Mouse (Mus musculus) left cerebral cortex, postnatal 25 days (tissue): Measurements from ENCODE around the gene Zfp142. TPM values are rescaled to one million over a fixed set of nuclear protein-coding genes. Genes with fewer than 3 reads are reported as not detected.

Experiments
- DNase-seq, 2 experiments: peaks; one replicate each; pipeline ENCODE4 v3.0.0; 2022; ENCODE audit warnings: low spot score in 2 of 2, mixed read lengths in 1 of 2
- intact Hi-C: fragments of 180-260 bp; cut with DNase I; formaldehyde crosslinking; loops from one replicate; pipeline ENCODE4 v1.15.1; 2025
- microRNA-seq, 2 experiments: library from miRNA; unstranded; fragments of <30 nt; microRNA quantifications; one replicate each; pipeline ENCODE4 v1.2.0; 2022
- total RNA-seq, 2 experiments: library from RNA; stranded (reverse); gene quantifications; 2 replicates each; pipeline ENCODE4 v1.2.3; 2021

Zfp142 gene
- total RNA-seq, 2 experiments from 2014 or later: 27.5 to 29.7 TPM

DNA sequence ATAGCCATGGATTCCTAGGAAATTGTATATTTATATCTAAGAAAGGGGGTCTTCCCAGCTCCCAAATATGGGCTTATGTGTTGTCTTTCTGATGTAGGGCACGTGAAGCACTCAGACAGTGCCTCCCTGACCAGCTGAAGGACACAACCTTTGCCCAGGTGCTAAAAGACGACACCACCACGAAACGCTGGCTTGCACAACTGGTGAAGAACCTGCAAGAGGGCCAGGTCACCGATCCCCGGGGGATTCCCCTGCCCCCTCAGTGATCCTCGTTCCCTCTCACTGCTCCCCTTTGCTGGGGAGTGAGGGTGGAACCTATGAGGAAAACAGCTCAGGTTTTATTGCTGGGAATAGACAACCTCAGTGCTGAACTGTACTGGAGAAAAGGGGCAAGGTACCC, 59.5 kb downstream of the Zfp142 start:
- intact Hi-C loops: no loop called here
- DNase-seq: no peak

DNA sequence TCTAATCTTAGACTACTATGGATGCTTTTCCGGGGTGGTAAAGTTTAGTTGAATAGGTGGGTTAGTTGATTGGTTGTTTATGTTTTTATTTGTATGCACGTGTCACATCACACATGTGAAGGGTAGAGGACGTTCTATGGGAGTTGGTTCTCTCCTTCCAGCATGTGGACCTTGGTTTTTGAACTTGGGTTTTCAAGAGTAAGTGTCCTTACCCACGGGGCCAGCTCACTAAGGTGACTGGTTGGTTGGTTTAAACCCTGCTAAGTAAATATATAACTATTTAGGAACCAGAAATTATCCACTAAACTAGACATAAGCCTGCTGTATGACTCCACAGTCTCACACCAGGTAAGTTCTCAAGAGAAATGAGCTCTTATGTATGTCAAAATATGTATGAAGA, 63.3 kb downstream of the Zfp142 start:
- intact Hi-C loops: loop anchor here (5.0 kb wide), 1 partner anchor 48 kb away; no protein-coding TSS in a partner anchor
- no peak for DNase-seq

- intact Hi-C loops: loop anchor here (5.0 kb wide), 1 partner anchor 52 kb away; no protein-coding TSS in a partner anchor
- DNase-seq: no peak
Observed at GRCm38 (mm10) chr1:74519875-74520274, 68.2 kb downstream of the Zfp142 start.

Small RNAs within 50 kb of the gene (microRNA-seq; reads per million reads assigned to microRNA genes)
- 0 reads per million in 2 experiments for gene Gm25035

Other genes starting within 250 kb of the Zfp142 start
- gene Catip, start 226.1 kb downstream of the Zfp142 start, total RNA-seq: under 1 TPM; 0.55 to 0.80 TPM
- gene Slc11a1, start 213.1 kb downstream of the Zfp142 start, total RNA-seq: 1 to 10 TPM; 3.3 to 4.1 TPM
- gene Ctdsp1, start 196.7 kb downstream of the Zfp142 start, total RNA-seq: 10 to 100 TPM; 22.5 to 27.1 TPM
- gene Vil1, start 178.9 kb downstream of the Zfp142 start, total RNA-seq: under 1 TPM; 0.39 to 0.96 TPM
- 10 to 100 TPM; 27.5 to 30.4 TPM for gene Cnot9, start 82.2 kb downstream of the Zfp142 start, total RNA-seq
- gene Plcd4, start 45.4 kb downstream of the Zfp142 start, total RNA-seq: 10 to 100 TPM; 11.3 to 13.3 TPM
- 10 to 100 TPM; 23.2 to 27.0 TPM for gene Usp37, start 44.0 kb downstream of the Zfp142 start, total RNA-seq
- gene Bcs1l, start within 50 bp of the Zfp142 start, total RNA-seq: 10 to 100 TPM; 24.3 to 26.8 TPM
- 10 to 100 TPM; 54.9 to 65.2 TPM for gene Rnf25, start 13.2 kb upstream of the Zfp142 start, total RNA-seq
- gene Stk36, start 13.2 kb upstream of the Zfp142 start, total RNA-seq: 1 to 10 TPM; 3.8 to 4.3 TPM
- gene Ttll4, start 73.5 kb upstream of the Zfp142 start, total RNA-seq: 10 to 100 TPM; 20.2 to 20.5 TPM
- 1 to 10 TPM; 2.6 to 2.9 TPM for gene Cyp27a1, start 125.3 kb upstream of the Zfp142 start, total RNA-seq
- gene Prkag3, start 161.0 kb upstream of the Zfp142 start, total RNA-seq: not detected
- 1 to 10 TPM; 2.2 to 3.5 TPM for gene Wnt6, start 183.6 kb upstream of the Zfp142 start, total RNA-seq
- 1 to 10 TPM; 6.6 to 9.4 TPM for gene Wnt10a, start 203.3 kb upstream of the Zfp142 start, total RNA-seq